Mouse (Mus musculus) E14TG2a.4 (cell line): Measurements from ENCODE around the gene Fam102b.

Experiments
- CTCF ChIP-seq: conservative IDR thresholded peaks from 2 replicates; pipeline ENCODE4 v1.5.1; 2014; ENCODE audit warnings: low read length
- NANOG ChIP-seq: IDR thresholded peaks from 2 replicates; pipeline ENCODE4 v1.6.1; 2014; ENCODE audit warnings: borderline replicate concordance, low read length, mixed read lengths
- POU5F1 ChIP-seq: IDR thresholded peaks from 2 replicates; pipeline ENCODE4 v1.6.1; 2014; ENCODE audit warnings: low read length, borderline replicate concordance

- TF ChIP-seq CTCF, result no peak
- no peak for TF ChIP-seq POU5F1
- TF ChIP-seq NANOG, result no peak
These were observed 61.4 kb downstream of the Fam102b start for GRCm38 (mm10) chr3:108966051-108966450.
